Mouse (Mus musculus): Measurements from ENCODE around the gene Ate1. TPM values are rescaled to one million over a fixed set of nuclear protein-coding genes. Genes with fewer than 3 reads are reported as not detected.
"Not testable (repeated sequence)": the region's sequence is repeated elsewhere in the genome, so short reads cannot be mapped to it uniquely, and the experiment has no call there.

Ate1 gene
- polyA plus RNA-seq, 1 experiment from 2014 or later: 58.5 TPM

- WGBS: 71% methylated on average over 1 of the region's 1 CpGs
- Histone ChIP-seq H3K36me3 (ENCODE audit: insufficient read depth, low read length) (peaks cover 31% of the 10 kb centered on the region), H3K27me3 (ENCODE audit: insufficient read depth, low read length) (no peaks in the 10 kb centered on the region), H3K9ac (replicated peaks; ENCODE audit: low read length) (no peak overlapping the region), H3K9me3 (ENCODE audit: low read length) (no peaks in the 10 kb centered on the region), H3K27ac (ENCODE audit: low read length) (no peak overlapping the region), H3K4me1 (ENCODE audit: insufficient read depth, low read length) (no peaks in the 10 kb centered on the region), H3K4me3 (ENCODE audit: low read length) (no peak overlapping the region), H3K4me2 (replicated peaks; ENCODE audit: low read depth, low read length) (no peak overlapping the region)
- ATAC-seq (ENCODE audit: low FRiP score, low TSS enrichment): no peak
Measured at GRCm38 (mm10) chr7:130501499-130501898, 18.7 kb downstream of the Ate1 start.

DNA sequence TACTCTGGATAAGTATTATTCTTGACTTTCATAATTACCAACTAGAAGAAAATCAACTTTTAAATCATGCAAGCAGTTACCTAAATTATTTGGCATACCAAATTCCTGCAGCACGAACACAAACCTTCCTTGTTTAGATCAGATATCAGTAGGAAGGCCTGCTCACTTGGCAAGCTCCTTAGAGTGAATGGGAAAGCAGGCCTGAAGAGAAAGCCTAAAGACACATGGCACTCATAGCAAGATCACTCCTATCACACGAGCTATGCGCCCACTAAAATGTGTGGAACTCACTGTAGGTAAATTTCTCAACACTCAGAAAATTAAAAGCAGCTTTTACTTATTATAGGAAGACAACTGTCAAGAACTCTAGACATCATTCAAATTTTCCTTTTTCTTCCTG, 26.8 kb downstream of the Ate1 start:
- Histone ChIP-seq H3K4me3 (ENCODE audit: low read length) (no peak overlapping the region), H3K9ac (replicated peaks; ENCODE audit: low read length) (no peak overlapping the region), H3K27ac (ENCODE audit: low read length) (no peak overlapping the region), H3K9me3 (ENCODE audit: low read length) (no peaks in the 10 kb centered on the region), H3K27me3 (ENCODE audit: insufficient read depth, low read length) (no peaks in the 10 kb centered on the region), H3K36me3 (ENCODE audit: insufficient read depth, low read length) (peaks cover 16% of the 10 kb centered on the region), H3K4me1 (ENCODE audit: insufficient read depth, low read length) (0 out of 2 replicates have a peak, but pooled peaks cover 3% of the 10 kb centered on the region), H3K4me2 (replicated peaks; ENCODE audit: low read depth, low read length) (no peak overlapping the region)
- ATAC-seq (ENCODE audit: low FRiP score, low TSS enrichment): no peak
- 85% methylated on average over 3 of the region's 3 CpGs for WGBS

DNA sequence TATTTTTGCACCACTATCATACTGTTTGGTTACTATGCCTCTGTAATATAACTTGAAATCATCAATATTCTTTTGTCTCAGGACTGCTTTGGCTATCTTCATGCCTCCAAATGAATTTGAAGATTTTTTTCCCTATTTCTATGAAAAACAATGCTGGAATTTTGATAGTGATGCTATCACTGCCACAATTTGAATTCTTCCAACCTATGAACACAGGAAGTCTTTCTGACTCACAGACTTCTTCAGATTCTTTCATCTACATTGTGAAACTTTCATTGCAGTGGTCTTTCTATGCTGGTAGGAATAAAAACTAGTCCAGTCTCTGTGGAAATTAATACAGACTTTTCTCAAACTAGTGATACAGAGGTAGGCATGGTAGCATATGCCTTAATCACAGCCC, 28.1 kb downstream of the Ate1 start:
- no peak for ATAC-seq (ENCODE audit: low FRiP score, low TSS enrichment)

GRCm38 (mm10) chr7:130479003-130479402, 41.2 kb downstream of the Ate1 start:
- WGBS: 90% methylated on average over 3 of the region's 3 CpGs

More for the DNA sequence above, 28.1 kb downstream of the Ate1 start:
- peaks cover 24% of the 10 kb centered on the region for H3K36me3 ChIP-seq (ENCODE audit: insufficient read depth, low read length)
- H3K9me3 ChIP-seq (ENCODE audit: low read length): 0 out of 2 replicates have a peak, but pooled peaks cover 5% of the 10 kb centered on the region
- 0 out of 2 replicates have a peak, but pooled peaks cover 3% of the 10 kb centered on the region for H3K4me1 ChIP-seq (ENCODE audit: insufficient read depth, low read length)
- no peak overlapping the region for H3K4me2 ChIP-seq (replicated peaks; ENCODE audit: low read depth, low read length)
- H3K4me3 ChIP-seq (ENCODE audit: low read length): no peak overlapping the region
- no peaks in the 10 kb centered on the region for H3K27me3 ChIP-seq (ENCODE audit: insufficient read depth, low read length)
- H3K27ac ChIP-seq (ENCODE audit: low read length): no peak overlapping the region
- no peak overlapping the region for H3K9ac ChIP-seq (replicated peaks; ENCODE audit: low read length)

DNA sequence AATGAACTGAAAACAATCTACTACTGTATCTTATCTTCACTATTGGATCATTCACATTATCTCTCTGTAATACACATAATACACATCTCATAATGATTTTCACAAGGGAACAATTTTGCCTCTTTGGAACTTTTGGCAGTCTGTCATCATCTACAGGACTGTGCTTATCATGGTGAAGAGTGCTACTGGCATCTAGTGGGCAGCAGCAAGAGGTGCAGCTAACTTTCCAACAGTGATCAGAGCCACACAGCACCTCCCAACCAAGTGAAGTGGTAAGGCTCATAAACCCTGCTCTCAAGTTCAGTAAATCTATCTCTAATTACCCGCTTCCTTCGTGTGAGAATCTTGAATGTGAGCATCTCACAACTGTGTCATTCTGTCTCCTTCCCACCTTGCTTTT, 44.2 kb downstream of the Ate1 start:
- Histone ChIP-seq H3K9me3 (ENCODE audit: low read length) (no peaks in the 10 kb centered on the region), H3K36me3 (ENCODE audit: insufficient read depth, low read length) (peaks cover 3% of the 10 kb centered on the region; the same call in 1 of the 2 replicates), H3K4me3 (ENCODE audit: low read length) (no peak overlapping the region), H3K27me3 (ENCODE audit: insufficient read depth, low read length) (no peaks in the 10 kb centered on the region), H3K9ac (replicated peaks; ENCODE audit: low read length) (no peak overlapping the region), H3K4me1 (ENCODE audit: insufficient read depth, low read length) (peaks cover 8% of the 10 kb centered on the region), H3K27ac (ENCODE audit: low read length) (no peak overlapping the region), H3K4me2 (replicated peaks; ENCODE audit: low read depth, low read length) (no peak overlapping the region)
- 4% methylated on average over 2 of the region's 2 CpGs for WGBS
- peak; percentile 90 for ATAC-seq (ENCODE audit: low FRiP score, low TSS enrichment)

More at GRCm38 (mm10) chr7:130479003-130479402, 41.2 kb downstream of the Ate1 start:
- not testable (repeated sequence) for H3K4me2 ChIP-seq (replicated peaks; ENCODE audit: low read depth, low read length); H3K9ac ChIP-seq (replicated peaks; ENCODE audit: low read length); H3K36me3 ChIP-seq (ENCODE audit: insufficient read depth, low read length); H3K27ac ChIP-seq (ENCODE audit: low read length); H3K27me3 ChIP-seq (ENCODE audit: insufficient read depth, low read length); ATAC-seq (ENCODE audit: low FRiP score, low TSS enrichment); H3K9me3 ChIP-seq (ENCODE audit: low read length); H3K4me1 ChIP-seq (ENCODE audit: insufficient read depth, low read length); H3K4me3 ChIP-seq (ENCODE audit: low read length)

DNA sequence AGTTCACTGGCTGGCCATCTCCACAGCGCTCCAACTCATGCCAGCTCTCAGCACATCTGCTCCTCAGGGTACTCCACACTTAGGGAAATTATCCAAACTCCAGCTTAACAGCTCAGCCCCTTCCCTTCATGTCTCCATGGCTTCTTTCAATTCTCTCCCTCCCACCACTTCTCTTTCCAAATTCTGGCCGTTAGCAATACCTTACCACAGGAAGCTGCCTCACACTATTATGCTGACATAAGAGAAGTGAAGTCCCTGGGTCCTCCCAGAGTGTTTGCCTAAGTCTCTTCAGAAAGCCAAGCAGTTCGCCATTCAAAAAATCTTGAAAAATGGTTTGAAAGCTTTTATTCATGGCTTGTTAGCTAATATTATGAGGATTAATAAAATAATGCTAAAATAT, 46.3 kb downstream of the Ate1 start:
- Histone ChIP-seq H3K9me3 (ENCODE audit: low read length) (no peaks in the 10 kb centered on the region), H3K9ac (replicated peaks; ENCODE audit: low read length) (no peak overlapping the region), H3K4me1 (ENCODE audit: insufficient read depth, low read length) (peaks cover 12% of the 10 kb centered on the region), H3K4me2 (replicated peaks; ENCODE audit: low read depth, low read length) (no peak overlapping the region), H3K27ac (ENCODE audit: low read length) (no peak overlapping the region), H3K4me3 (ENCODE audit: low read length) (no peak overlapping the region), H3K27me3 (ENCODE audit: insufficient read depth, low read length) (no peaks in the 10 kb centered on the region), H3K36me3 (ENCODE audit: insufficient read depth, low read length) (no peaks in the 10 kb centered on the region)
- 73% methylated on average over 3 of the region's 3 CpGs for WGBS
- ATAC-seq (ENCODE audit: low FRiP score, low TSS enrichment): no peak

GRCm38 (mm10) chr7:130472683-130473082, 47.5 kb downstream of the Ate1 start:
- Histone ChIP-seq H3K9ac (replicated peaks; ENCODE audit: low read length) (no peak overlapping the region), H3K27me3 (ENCODE audit: insufficient read depth, low read length) (no peaks in the 10 kb centered on the region), H3K4me1 (ENCODE audit: insufficient read depth, low read length) (peaks cover 12% of the 10 kb centered on the region), H3K36me3 (ENCODE audit: insufficient read depth, low read length) (no peaks in the 10 kb centered on the region), H3K4me2 (replicated peaks; ENCODE audit: low read depth, low read length) (no peak overlapping the region), H3K27ac (ENCODE audit: low read length) (no peak overlapping the region), H3K9me3 (ENCODE audit: low read length) (no peaks in the 10 kb centered on the region), H3K4me3 (ENCODE audit: low read length) (no peak overlapping the region)
- WGBS: 40% methylated on average over 6 of the region's 6 CpGs
- no peak for ATAC-seq (ENCODE audit: low FRiP score, low TSS enrichment)

DNA sequence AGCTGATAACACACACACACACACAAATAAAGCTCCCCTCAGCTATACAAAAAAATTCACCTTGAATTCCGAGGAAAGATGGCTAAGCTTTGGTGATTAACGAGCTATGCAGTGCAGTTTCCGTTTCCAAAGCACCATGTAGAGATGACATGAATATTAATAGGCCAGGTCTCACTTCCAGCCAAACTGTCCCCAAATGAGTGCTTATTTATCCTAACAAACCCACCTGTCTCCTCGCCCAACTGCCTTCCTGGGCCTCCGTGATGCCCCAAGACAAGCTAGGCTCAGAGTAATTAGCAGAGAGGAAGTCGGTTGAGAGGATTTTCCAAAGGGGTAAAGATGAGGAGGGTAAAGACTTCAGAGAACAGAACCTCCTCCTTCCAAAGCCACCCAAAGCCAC, 49.1 kb downstream of the Ate1 start:
- no peak for ATAC-seq (ENCODE audit: low FRiP score, low TSS enrichment)
- Histone ChIP-seq H3K27me3 (ENCODE audit: insufficient read depth, low read length) (no peaks in the 10 kb centered on the region), H3K4me3 (ENCODE audit: low read length) (no peak overlapping the region), H3K9ac (replicated peaks; ENCODE audit: low read length) (no peak overlapping the region), H3K4me1 (ENCODE audit: insufficient read depth, low read length) (peaks cover 12% of the 10 kb centered on the region), H3K36me3 (ENCODE audit: insufficient read depth, low read length) (no peaks in the 10 kb centered on the region), H3K9me3 (ENCODE audit: low read length) (no peaks in the 10 kb centered on the region), H3K4me2 (replicated peaks; ENCODE audit: low read depth, low read length) (no peak overlapping the region), H3K27ac (ENCODE audit: low read length) (no peak overlapping the region)
- WGBS: 32% methylated on average over 6 of the region's 6 CpGs

DNA sequence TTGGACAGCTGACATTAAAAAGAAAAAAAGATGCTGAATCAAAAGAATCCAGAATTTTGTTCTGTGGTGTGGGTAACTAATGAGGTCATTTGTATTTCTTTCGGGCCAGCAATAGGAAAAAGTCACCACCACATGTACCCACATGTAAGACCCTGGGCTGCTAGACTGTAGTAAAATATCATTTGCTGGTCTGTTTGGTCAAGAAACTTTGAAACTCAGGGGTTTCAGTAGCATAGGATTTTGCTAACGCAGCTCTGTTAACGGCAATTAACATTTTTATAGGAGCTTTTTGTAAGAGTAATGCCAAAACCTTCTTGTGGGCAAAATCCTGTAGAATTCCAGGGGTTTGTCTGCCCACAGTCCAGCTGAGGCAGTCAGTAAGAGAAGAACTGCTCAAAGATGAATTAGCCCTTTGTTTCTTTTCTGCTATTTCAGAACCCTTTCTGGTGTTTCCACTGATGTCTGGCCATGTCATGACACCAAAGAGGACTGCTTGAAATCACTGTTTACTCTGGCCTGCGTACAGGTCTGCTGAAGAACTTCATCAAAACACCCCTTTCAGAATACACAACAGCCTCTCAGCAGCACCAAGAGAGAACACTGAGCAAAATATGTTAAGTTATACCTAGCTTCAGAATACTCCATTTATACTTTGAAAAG, 64.5 kb downstream of the Ate1 start:
- H3K4me1 ChIP-seq (ENCODE audit: insufficient read depth, low read length): no peaks in the 10 kb centered on the region
- H3K9ac ChIP-seq (replicated peaks; ENCODE audit: low read length): no peak overlapping the region
- WGBS: 76% methylated on average over 4 of the region's 4 CpGs
- H3K27ac ChIP-seq (ENCODE audit: low read length): no peak overlapping the region
- H3K9me3 ChIP-seq (ENCODE audit: low read length): no peaks in the 10 kb centered on the region
- H3K27me3 ChIP-seq (ENCODE audit: insufficient read depth, low read length): no peaks in the 10 kb centered on the region
- H3K4me2 ChIP-seq (replicated peaks; ENCODE audit: low read depth, low read length): no peak overlapping the region
- ATAC-seq (ENCODE audit: low FRiP score, low TSS enrichment): no peak
- H3K36me3 ChIP-seq (ENCODE audit: insufficient read depth, low read length): peaks cover 14% of the 10 kb centered on the region
- H3K4me3 ChIP-seq (ENCODE audit: low read length): no peak overlapping the region

DNA sequence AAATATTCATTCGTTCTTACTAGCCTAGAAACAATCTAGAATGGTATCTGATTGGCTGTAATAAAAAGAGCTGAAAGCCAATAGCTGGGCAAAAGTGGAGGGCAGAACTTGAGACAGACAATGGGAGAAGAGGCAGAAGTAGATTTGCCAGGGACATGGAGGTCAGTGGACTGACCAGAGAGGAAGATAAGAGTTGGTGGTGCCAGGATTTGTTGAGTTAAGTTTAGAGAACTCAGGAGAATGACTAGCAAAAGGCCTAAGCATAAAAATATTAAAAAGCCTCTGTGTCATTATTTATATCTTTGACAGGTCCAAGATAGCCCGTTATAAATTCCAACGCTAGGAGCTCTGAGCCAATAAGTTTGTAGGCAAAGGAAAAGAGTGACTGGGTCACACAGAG, 65.9 kb downstream of the Ate1 start:
- Histone ChIP-seq H3K9me3 (ENCODE audit: low read length) (no peaks in the 10 kb centered on the region), H3K27ac (ENCODE audit: low read length) (no peak overlapping the region), H3K9ac (replicated peaks; ENCODE audit: low read length) (no peak overlapping the region), H3K4me3 (ENCODE audit: low read length) (no peak overlapping the region), H3K36me3 (ENCODE audit: insufficient read depth, low read length) (peaks cover 13% of the 10 kb centered on the region), H3K4me1 (ENCODE audit: insufficient read depth, low read length) (no peaks in the 10 kb centered on the region), H3K27me3 (ENCODE audit: insufficient read depth, low read length) (no peaks in the 10 kb centered on the region), H3K4me2 (replicated peaks; ENCODE audit: low read depth, low read length) (no peak overlapping the region)
- ATAC-seq (ENCODE audit: low FRiP score, low TSS enrichment): no peak
- 73% methylated on average over 3 of the region's 3 CpGs for WGBS
